Mouse (Mus musculus) left cerebral cortex, postnatal 4 days (tissue): ENCODE measurements at regions not wholly inside any gene's neighbourhood (a gene's known extent, or its start where the extent isn't known, plus 50 kb on each side); places are given as distances from the start of the nearest gene placed in this dataset.

Source experiments
- DNase-seq: peaks from one replicate; pipeline ENCODE4 v3.0.0-alpha.2; 2022
- intact Hi-C: fragments of 180-260 bp; cut with DNase I; formaldehyde crosslinking; loops from one replicate; pipeline ENCODE4 v1.15.1; 2025

DNA sequence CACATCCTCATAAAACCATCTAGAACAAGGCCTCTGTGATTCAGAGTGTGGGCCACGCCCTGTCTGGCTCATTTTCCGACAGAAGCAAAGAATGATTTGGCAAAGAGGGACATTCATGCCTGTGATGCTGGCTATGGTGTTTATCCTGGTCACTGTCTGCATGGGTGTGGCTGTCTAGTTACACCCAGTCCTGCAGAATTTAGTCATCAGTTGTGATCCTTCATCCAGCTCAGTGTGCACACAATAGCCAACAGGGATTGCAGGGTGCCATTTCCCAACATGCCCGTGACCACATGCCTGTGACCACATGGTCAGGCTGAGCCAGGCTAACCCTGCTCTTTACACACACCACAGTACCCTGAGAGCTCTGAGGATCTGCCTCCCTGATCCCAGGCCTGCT lies 208.8 kb upstream of the Cep162 start:
- intact Hi-C loops = no loop called here
- DNase-seq = no peak

DNA sequence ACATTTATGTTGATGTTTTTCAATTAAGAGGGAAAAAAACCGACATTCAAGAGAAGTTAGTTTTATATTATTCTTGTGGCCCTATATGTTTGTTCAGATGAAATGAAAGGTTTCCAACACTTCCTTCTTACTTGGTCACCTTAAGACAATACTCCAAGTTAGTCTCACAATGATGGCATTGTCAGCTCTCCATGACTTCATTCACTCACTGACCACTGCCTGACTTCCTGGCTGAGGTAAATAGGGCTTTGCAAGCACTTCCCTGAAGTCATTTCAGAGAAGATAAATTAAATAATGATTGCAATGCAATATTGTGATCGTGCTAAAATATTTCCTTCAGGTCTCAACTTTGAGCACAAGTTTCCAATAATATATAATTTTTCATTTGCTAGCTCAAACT lies 197.9 kb upstream of the Cep162 start:
- intact Hi-C loops = no loop called here
- no peak for DNase-seq

DNA sequence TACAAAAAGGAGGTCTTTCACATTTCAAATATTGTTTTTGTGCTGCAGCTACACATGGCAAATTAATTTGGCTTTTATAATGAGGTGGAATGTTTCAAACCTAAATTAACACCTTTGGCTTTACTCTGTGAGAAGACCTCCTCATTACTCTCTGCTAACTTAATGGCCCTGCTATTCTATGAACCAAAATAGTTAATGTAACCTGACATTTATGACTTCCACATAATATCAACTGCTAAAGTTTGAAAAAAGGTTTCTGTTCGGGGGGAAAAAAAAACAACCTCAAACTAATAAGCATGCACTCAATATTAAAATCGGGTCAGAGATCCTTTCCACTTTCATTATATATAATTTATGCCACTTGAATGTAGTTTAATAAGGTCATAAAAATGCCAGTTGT lies 197.2 kb upstream of the Cep162 start:
- no peak for DNase-seq
- intact Hi-C loops = no loop called here

DNA sequence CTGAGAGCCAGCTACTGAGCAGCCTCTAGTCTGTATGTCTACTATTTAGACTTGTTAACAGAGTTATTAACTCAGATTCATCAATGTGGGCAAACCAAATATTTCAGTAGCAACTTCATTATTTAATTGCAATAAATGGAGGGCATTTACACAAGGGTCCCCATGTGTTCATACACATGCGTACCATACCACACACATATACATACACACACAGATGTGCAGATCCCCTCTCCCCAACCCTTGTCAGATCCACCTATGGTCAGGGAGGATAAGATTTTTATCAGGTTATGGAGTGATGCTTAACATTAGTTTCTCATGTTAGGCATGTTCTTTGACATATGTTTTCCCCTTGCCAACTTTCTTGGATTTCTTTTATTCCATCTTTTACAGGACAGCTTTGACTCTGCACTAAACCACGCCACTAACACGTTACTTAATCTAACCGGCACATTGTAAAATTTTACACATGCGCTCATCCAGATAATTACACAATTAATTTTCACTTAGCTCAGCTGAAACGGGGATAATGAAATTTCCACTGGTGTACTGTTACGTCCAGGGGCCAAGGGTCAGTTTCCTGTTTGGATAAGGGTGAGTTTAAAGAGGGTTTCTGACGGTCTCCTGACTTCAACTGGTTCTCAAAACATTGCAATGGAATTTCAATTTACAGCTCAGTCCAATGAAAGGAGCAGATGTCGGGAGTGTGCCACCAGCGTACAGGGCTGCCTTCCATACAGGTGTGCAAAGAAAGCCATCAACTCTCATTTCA lies 188.3 kb upstream of the Cep162 start:
- no peak for DNase-seq
- intact Hi-C loops = no loop called here

DNA sequence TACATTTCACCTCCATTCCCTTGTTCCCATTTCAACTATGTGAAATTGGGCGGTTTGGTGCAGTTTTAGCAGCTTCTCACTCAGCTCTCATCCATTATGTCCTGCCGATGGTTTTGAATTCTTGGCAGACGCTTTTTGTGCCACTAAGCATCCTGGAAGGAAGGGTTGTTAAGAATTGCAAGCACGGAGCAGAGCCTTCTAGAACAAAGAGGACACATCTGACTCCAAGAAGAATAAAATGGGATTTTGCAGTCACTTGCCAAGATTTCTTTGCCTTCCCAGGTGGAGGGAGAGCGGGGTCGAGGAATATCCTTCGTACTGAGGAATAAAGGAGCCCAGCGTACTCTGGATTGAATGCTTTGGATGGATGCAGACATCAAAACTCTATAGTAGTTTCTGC lies 176.7 kb upstream of the Cep162 start:
- intact Hi-C loops = no loop called here
- DNase-seq = no peak

DNA sequence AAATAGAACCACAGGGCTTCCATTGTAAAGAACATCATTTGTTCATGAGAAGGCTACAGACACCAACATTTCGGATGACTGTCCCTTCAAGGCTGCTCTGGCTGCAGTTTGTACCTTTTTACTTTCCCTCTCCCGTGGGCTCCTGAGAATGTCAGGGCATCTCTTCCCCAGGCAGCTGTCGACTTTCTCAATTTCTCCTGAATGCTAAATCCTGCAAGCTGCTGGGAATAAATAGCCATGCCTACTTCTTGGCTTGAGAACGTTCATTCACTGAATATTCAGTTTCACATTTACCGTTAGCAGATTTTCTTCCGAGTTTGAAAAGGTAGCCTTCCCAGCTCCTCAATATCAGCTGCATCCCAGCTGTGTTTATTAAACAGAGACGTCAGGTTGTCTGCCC lies 176.2 kb upstream of the Cep162 start:
- no peak for DNase-seq
- intact Hi-C loops = no loop called here

DNA sequence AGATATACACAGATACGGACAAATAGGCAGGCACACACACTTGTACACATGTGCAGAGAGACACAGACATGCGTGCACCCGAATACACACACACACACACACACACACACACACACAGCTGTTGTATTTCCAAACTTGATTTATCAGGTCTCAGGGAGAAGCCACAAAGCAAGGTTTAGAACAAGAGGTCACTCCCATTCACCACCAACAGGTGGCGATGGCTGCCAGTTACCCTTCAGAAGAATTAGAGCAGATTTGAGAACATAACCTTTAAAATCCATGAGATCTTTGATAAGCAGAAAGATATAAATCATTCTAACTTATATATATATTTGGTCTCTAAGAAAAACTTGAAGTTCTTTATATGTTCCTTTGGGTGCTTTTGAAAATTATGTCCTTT lies 169.9 kb upstream of the Cep162 start:
- peak; percentile 49 for DNase-seq
- intact Hi-C loops = loop anchor here (10.0 kb wide), 1 partner anchor 800 kb away; no protein-coding TSS in a partner anchor

DNA sequence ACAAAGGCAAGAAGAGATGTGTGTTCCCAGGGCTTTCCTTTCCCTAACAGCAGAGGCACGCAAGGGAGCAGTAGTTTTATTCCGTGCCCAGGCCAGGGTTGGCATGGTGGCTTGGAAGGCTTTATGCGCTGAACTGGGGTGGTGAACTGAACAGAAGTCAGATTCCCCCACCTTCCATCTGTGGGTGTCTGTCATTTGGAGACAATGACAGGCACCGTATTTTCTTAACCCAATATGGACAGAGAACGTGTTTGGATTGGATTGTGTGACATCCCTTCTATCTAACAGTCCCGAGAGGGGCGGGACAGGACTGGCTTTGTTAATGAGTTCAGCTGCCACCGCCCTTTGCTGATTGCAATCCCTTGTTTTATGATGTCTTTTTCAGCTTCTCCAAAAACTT lies 165.8 kb upstream of the Cep162 start:
- DNase-seq = no peak
- intact Hi-C loops = loop anchor here (10.0 kb wide), 1 partner anchor 804 kb away; no protein-coding TSS in a partner anchor

DNA sequence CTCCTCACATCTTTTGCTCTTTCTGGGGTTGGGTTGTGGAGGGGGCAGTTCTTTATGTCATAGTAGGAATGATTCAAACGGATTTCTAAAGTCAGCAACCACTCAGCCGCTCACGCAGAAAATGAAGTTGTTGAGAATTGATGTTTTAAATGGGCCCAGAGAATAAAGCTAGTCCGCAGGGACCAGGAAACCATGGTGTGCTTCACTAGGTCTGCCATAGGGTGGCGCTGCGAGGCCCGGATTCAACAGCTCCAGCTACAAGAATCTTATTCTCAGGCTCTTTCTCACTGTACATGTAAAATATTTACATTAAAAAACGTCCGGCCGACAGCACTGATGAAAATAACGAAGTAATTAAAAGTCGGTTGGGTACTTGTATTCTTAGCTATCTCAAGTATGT lies 164.0 kb upstream of the Cep162 start:
- DNase-seq = peak; percentile 70
- intact Hi-C loops = loop anchor here (5.0 kb wide), 1 partner anchor 313 kb away; the partner anchor contains the start of gene Tbx18

DNA sequence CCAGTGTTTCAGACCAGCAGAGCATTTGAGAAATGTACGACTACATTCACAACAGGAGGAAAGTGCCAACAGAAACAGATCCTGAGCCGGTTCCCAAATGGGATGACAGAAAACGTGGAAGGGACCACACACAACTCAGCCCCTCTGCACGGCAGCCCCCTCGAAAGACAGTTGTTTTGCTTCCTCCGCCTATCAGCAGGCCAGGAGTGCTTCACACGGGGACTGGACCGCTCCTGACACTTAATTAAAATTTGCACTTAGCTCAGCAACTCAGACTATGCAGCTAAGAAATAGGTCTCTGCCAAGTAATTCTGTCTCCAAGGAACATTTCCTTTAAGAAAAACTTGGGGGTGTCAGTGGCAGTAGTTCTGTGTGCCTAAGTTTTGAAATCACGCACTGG lies 157.6 kb upstream of the Cep162 start:
- intact Hi-C loops = no loop called here

DNA sequence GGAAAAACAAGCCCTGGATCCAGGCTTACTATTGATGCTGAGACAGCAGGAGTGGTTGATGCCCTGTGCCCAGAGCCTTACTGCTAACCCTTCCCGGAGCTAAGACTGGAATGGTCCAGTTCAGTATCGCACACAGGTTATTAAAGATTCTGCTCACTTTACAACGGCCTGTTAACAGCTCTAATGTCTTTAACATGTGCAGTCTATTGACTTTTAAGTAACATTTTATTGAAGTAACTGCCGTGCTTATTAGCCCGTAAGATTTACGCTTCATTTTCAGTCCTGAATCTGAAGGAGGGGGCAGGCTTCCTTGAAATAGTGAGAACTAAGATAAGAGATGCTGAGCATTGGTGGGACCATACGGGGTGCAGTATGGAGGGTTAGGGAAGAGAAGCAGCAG lies 155.7 kb upstream of the Cep162 start:
- intact Hi-C loops = no loop called here
- no peak for DNase-seq

More for the DNA sequence above, 157.6 kb upstream of the Cep162 start:
- no peak for DNase-seq

DNA sequence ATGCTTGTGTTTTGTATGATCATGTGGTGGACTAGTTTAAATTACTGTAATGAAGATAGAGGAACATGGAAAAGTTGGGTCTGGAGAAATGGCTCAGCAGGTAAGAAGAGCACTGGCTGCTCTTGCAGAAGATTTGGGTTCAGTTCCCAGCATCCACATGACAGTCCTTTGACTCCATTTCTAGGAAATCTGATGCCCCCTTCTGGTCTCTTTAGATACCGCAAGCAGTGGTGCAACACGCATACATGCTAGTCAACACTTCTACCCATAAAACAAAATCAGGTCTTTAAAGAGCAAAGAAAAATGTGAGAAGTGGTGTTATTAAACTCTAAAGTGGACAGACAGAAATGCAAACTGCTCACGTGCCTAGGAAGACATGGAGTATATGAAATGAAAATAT lies 154.4 kb upstream of the Cep162 start:
- no peak for DNase-seq
- intact Hi-C loops = no loop called here

DNA sequence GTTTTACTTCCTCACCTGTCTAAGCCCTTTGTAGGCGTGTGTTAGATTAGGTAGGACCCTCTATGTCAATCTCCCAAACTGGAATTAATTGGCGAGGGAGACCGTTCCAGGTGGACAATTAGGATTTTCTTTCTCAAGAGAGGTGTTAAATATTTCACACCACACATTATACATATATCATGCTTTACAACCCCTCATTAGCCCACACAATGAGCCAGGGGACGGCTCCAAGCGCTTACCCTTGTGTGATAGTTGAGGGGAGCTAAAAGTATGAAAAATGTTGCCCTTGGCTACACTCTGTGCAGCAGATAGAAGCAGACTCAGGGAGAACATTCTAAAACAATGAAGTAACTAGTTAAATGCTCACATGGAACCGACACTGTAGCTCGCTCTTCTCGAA lies 153.5 kb upstream of the Cep162 start:
- intact Hi-C loops = no loop called here
- no peak for DNase-seq

DNA sequence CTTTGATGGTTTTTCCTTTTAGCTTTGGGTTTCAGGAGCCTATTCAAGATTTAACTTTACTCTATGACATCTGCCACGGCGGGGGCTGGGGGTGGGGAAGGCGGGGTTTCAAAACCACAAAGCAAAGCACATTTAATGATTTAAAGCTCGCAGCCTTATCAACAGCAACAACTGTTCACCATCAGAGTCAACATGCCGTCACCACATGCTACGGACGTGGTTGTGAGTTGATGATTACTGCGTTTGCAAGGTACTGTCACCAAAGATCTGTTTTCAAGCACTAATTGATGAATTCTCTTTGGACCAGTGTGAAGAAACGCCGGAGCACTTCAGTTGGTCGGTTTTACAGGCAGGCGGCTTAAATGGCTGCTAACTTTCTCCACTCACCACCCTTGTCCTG lies 151.1 kb upstream of the Cep162 start:
- DNase-seq = no peak
- intact Hi-C loops = no loop called here

DNA sequence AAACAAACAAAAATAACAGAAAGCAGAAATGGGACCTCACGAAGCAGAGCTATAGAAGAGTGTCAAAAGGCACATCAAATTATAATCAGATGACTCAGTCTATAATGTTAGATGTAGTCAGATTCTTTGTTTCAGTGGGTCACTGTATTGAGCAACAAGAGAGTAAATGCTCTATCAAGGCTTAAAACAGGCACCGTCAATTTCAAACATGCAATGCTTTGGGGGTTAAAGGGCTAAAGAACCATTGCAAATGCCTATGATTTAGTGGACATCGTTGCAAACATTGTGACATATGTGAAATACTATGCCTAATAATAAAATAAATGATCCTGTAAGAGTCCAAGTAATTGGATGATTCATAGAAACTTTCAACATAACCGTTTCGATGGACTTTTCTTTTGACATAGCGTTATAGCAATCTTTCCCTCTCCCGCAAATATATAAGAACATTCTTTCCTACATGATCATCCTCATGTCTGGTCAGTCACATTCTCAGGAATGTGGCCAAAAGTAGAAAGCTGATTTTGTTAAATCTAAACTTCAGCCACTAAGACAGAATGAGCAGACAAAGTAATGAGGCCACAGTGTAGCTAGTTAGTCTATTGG lies 149.9 kb upstream of the Cep162 start:
- intact Hi-C loops = no loop called here
- DNase-seq = no peak

DNA sequence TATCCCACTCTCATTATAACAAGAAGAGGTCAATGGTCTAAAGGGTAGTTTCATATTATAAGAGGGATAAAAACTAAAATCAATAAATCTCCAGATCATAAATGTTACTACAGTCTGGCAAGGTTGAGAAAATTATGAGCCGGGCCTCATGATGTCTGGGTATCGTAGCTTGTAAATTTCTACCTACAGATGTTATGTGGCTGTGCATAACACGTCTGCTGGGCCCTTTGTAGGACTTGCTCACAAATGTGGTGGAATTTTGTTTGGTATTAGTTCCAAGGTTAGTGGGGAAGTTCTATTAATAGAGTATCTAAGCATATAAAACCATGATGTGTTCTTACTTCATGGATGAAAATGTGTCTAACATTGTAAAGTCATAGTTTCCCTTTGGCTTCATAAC lies 146.7 kb upstream of the Cep162 start:
- DNase-seq = no peak
- intact Hi-C loops = no loop called here

DNA sequence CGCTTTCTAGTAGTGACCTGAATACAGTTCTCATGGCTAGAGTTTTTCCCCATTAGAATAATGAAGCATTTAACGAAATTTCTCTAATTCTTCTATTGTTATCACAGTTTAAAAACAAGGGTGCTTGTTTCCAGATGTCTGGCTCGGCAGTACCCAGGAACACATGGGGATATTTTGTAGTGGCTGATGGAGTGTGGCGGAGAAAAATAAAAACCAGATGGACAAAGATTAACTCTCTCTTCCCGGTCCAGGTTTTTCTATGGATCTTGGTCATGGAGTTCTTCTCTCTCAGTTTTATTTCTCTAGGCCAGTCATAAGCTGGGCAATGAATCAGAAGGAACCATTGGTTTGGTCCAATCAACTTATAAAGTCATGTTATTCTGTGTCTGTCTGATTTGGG lies 132.2 kb upstream of the Cep162 start:
- intact Hi-C loops = no loop called here
- DNase-seq = no peak

DNA sequence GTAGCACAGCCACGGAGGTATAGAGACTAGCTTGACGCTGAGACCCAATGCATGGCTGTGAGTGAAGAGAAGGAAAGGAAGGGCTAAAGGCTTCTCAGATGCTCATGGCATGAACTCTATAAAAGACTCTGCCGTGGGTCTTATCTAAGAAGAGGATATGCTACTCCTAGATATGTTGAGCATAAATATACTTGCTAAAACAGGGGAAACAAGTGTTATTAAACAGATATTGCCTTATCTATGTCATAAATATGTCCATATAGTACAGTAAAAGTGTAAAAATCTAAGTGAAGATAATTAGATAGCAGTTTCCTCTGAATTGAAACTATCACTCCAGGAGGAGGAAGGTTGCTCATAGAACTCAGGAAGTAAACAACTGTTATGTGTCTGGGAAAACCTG lies 128.2 kb upstream of the Cep162 start:
- intact Hi-C loops = no loop called here

DNA sequence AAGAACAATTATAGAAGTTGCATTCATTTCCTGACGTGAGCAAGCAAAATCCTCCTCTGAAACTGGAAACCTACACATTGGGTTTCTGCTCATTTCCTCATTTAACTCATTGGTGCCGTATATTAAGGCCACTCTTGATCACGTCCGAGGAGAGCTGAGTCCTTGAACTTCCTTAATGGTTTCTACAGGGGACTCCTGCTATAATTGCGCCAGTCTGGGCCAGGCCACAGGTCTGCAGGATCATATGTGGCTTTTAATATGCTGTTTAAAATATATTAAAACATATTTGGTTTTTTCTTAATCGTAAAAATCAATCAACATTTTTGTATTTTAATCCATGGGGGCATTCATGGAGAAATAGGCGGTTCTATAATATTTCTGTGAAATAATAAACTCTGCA lies 122.6 kb upstream of the Cep162 start:
- intact Hi-C loops = no loop called here
- no peak for DNase-seq

More for the DNA sequence above, 128.2 kb upstream of the Cep162 start:
- DNase-seq = no peak

DNA sequence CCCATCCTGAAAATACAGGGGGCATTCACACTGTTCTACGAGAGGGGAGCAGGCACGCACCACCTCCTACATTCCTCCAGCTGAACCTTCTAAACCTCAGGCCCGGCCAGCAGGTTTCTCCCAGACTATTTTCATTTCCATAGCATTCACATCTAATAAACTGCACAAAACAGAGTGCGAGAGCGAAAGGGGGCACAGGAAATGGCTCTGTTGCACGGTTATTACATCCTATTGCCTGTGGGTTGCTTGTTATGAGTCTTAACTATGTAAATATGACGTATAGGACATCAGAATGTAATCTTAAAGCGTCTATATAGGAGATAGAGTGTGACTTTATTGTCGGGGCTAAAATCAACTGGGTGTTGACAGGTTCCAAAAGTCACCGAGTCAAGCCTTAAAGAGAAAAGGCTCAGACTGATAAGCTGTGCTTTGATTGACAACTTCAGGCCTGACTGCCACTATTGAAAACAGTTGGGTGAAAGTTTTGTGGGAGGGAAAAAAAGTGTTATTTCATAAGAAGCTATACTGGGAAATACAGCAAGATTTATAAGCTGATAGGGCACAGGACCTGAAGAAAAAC lies 121.5 kb upstream of the Cep162 start:
- DNase-seq = no peak
- intact Hi-C loops = no loop called here

DNA sequence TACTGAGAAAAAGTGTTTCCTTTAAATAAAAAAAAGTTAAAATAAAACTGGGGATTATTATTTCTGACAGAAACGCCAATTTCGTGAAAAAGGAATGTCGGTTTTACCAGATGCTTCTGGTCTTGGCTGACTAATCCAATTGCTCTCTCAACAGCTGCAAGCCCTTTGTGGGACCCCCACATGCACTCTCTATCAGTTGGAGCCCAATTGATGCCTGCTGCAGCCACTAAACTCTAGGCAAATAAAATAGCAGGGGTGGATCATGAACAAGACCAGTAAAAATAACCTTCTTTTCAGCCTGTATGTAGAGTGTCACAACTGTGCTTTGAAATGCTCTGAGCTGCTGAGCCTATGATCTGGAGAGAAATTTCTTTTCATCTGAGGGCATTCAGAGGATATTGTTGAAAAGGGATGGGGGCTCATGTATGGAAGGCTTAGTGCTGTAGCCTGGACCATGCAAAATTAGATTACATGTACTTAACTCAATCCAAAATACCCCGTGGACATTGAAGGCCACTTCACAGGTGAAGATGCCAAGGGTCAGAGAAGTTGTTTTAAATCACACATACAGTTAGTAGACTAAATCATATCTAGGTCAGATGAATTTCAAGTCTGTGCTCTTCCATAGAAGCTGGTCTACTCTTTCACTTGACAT lies 117.0 kb upstream of the Cep162 start:
- intact Hi-C loops = no loop called here
- DNase-seq = no peak

DNA sequence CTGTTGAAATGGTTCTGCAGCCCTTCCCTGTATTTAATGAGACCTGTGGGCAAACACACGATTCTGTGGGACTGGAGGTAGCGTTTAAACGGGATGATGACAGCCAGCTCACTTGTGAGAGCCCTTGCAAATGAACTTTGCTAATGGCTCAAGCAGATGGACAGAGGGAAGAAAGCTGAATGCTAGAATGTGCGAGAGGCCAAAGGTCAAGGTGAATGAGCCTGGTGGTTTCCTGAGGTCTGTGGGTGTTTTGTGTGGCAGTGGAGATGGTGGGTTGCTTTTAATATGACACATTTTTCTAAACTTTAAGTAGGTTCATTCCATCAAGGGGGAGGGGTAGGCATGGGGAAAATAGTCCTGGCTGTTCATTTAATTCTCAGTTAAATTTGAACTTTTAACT lies 113.7 kb upstream of the Cep162 start:
- intact Hi-C loops = no loop called here
- no peak for DNase-seq
